Mouse (Mus musculus) liver, embryonic 14.5 days (tissue): Measurements from ENCODE around the gene Zfp568.

Source experiments
- CTCF ChIP-seq: IDR thresholded peaks from 2 replicates; pipeline ENCODE4 v1.5.1; 2016; ENCODE audit warnings: antibody characterized with exemption, low read depth, control low read depth
- EP300 ChIP-seq: IDR thresholded peaks from 2 replicates; pipeline ENCODE4 v1.6.1; 2016; ENCODE audit warnings: antibody characterized with exemption, low read depth

DNA sequence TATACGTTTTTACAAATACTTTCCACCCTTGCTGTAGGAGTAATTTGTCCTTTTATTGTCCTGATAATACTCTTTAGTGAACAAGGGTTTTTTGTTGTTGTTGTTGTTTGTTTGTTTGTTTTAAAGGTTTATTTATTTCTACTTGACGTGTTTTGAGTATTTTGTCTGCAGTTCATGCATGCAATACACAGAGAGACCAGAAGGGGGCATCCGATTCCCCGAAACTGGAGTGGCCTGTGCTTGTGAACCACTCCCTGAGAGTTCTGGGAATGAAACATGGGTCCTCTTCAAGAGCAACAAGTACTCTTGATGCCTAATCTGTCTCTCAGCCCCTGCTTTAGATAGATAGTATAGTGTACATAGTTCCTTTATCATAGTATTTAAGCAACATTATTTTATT is 29.0 kb upstream of the Zfp568 start:
- TF ChIP-seq CTCF (peak; percentile 83), EP300 (no peak)
